Mouse (Mus musculus) liver, embryonic 14.5 days (tissue): ENCODE data around the gene Slc25a33. TPM values are rescaled to one million over a fixed set of nuclear protein-coding genes. Genes with fewer than 3 reads are reported as not detected.
A peak's percentile ranks its signal among the peaks of the same experiment; 100 is the strongest.

Experiments used
- ATAC-seq: fragments of 200-750 bp; cut with Nextera tagmentation; 2 replicates; pipeline ENCODE4 v1.8.0; 2017; ENCODE audit warnings: moderate number of reproducible peaks, mild to moderate bottlenecking, moderate library complexity; ENCODE audit not compliant: insufficient read depth
- DNase-seq, 3 experiments: peaks; one replicate each; pipeline ENCODE4 v3.0.0-alpha.2; 2012 to 2013; ENCODE audit warnings: low read depth in 3 of 3, low spot score in 3 of 3
- H3K27ac ChIP-seq: fragments of 300-500 bp; sonication (generic); 2 replicates; pipeline ENCODE4 v1.5.1; 2014; ENCODE audit warnings: moderate library complexity, mild to moderate bottlenecking, control low read depth, inconsistent platforms
- H3K27me3 ChIP-seq: fragments of 300-500 bp; sonication (generic); 2 replicates; pipeline ENCODE4 v1.6.1; 2014; ENCODE audit warnings: mild to moderate bottlenecking, low read length, moderate library complexity; ENCODE audit not compliant: control insufficient read depth, insufficient read depth
- H3K36me3 ChIP-seq: fragments of 300-500 bp; sonication (generic); replicated peaks from 2 replicates; pipeline ENCODE4 v1.6.1; 2014; ENCODE audit warnings: low read depth; ENCODE audit not compliant: control insufficient read depth, insufficient read depth
- H3K4me1 ChIP-seq, 2 experiments: fragments of 200-500 bp in 1 of 2; fragments of 300-500 bp in 1 of 2; sonication (generic) in 1 of 2; replicated peaks; 2 replicates each; pipeline ENCODE4 v1.6.1; 2012 to 2014; ENCODE audit warnings: antibody characterized with exemption in 1 of 2, inconsistent platforms in 1 of 2, low read length in 1 of 2; ENCODE audit not compliant: control insufficient read depth in 2 of 2, insufficient read depth in 2 of 2
- H3K4me2 ChIP-seq: fragments of 300-500 bp; sonication (generic); 2 replicates; pipeline ENCODE4 v1.6.1; 2014; ENCODE audit warnings: low read depth, mild to moderate bottlenecking, control low read depth, moderate library complexity
- H3K4me3 ChIP-seq, 2 experiments: fragments of 200-500 bp in 1 of 2; fragments of 300-500 bp in 1 of 2; sonication (generic) in 1 of 2; 2 replicates each; pipeline ENCODE4 v1.5.1; 2012 to 2014; ENCODE audit warnings: low read depth in 2 of 2, low read length in 2 of 2, mild to moderate bottlenecking in 2 of 2, control low read depth in 1 of 2, inconsistent platforms in 1 of 2, moderate library complexity in 1 of 2; ENCODE audit not compliant: insufficient read depth in 1 of 2
- H3K9ac ChIP-seq: fragments of 300-500 bp; sonication (generic); replicated peaks from 2 replicates; pipeline ENCODE4 v1.6.1; 2014; ENCODE audit warnings: mild to moderate bottlenecking, control low read depth, moderate library complexity
- H3K9me3 ChIP-seq: fragments of 300-500 bp; sonication (generic); 2 replicates; pipeline ENCODE4 v1.6.1; 2016; ENCODE audit warnings: low read length, mixed read lengths; ENCODE audit not compliant: control insufficient read depth
- CTCF ChIP-seq: IDR thresholded peaks from 2 replicates; pipeline ENCODE4 v1.5.1; 2016; ENCODE audit warnings: antibody characterized with exemption, low read depth, control low read depth
- EP300 ChIP-seq: IDR thresholded peaks from 2 replicates; pipeline ENCODE4 v1.6.1; 2016; ENCODE audit warnings: antibody characterized with exemption, low read depth
- WGBS: fragments of 180-500 bp; shearing (Covaris S2); extraction: QIAGEN DNeasy Blood & Tissue Kit; methylation state at CpG from one replicate; pipeline ENCODE4 v1.1.7; 2014; ENCODE audit not compliant: insufficient replicate concordance; 5-methylcytosine and 5-hydroxymethylcytosine counted together
- polyA plus RNA-seq, 2 experiments: library from polyadenylated mRNA; depleted of rRNA in 1 of 2; stranded (reverse) in 1 of 2; unstranded in 1 of 2; fragments of >200 nt; fragmentation: Nextera tagmentation in 1 of 2; extraction: Ambion mirVana in 1 of 2; gene quantifications; 2 replicates each; pipeline versions ENCODE4 v1.2.1 to v1.2.3; 2012 to 2014

Gene Slc25a33
- polyA plus RNA-seq, 2 experiments, result 4.8 to 7.8 TPM

- Histone ChIP-seq H3K4me3 (no peak overlapping the region), H3K4me1 (no peaks in the 10 kb centered on the region), H3K9me3 (no peaks in the 10 kb centered on the region), H3K4me2 (no peak overlapping the region), H3K9ac (no peak overlapping the region), H3K27me3 (no peaks in the 10 kb centered on the region), H3K27ac (no peak overlapping the region), H3K36me3 (peaks cover 6% of the 10 kb centered on the region)
- DNase-seq, result peak in 1 of 3 experiments; percentile 33
- ATAC-seq, result no peak
- 73% methylated on average over 6 of the region's 6 CpGs for WGBS
- TF ChIP-seq EP300 (no peak), CTCF (peak; percentile 64)
These were observed 54.4 kb downstream of the Slc25a33 start for GRCm38 (mm10) chr4:149719686-149720085.

DNA sequence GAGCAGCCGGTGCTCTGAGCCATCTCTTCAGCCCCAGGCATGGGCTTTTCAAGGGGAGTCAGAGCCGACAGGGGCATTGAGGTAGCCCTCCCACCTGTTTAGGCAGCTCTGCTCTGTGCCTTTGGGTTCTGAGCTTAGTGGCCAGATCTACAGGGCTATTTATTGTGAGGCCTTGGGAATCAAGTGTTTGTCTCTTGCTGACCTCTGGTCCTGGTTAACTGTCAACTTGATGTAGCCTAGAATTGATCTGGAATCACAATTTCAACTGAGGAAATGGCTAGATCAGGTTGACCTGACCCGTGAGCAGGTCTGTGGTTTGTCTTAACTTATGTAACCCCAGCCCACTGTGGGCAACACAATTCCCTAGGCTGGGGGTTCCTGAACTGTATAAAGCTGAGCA is 59.5 kb downstream of the Slc25a33 start:
- Histone ChIP-seq H3K9ac (no peak overlapping the region), H3K9me3 (no peaks in the 10 kb centered on the region)

GRCm38 (mm10) chr4:149711955-149712354 is 62.1 kb downstream of the Slc25a33 start:
- WGBS, result 28% methylated on average over 7 of the region's 7 CpGs

More for the DNA sequence above, 59.5 kb downstream of the Slc25a33 start:
- Histone ChIP-seq H3K4me1 (no peaks in the 10 kb centered on the region; a peak in 1 of 4 replicates), H3K4me2 (no peak overlapping the region), H3K4me3 (no peak overlapping the region), H3K27me3 (no peaks in the 10 kb centered on the region), H3K27ac (no peak overlapping the region), H3K36me3 (peaks cover 6% of the 10 kb centered on the region)
- no peak for ATAC-seq
- no peak for DNase-seq
- no peak for TF ChIP-seq CTCF
- TF ChIP-seq EP300, result no peak
- WGBS, result 62% methylated on average over 3 of the region's 3 CpGs

DNA sequence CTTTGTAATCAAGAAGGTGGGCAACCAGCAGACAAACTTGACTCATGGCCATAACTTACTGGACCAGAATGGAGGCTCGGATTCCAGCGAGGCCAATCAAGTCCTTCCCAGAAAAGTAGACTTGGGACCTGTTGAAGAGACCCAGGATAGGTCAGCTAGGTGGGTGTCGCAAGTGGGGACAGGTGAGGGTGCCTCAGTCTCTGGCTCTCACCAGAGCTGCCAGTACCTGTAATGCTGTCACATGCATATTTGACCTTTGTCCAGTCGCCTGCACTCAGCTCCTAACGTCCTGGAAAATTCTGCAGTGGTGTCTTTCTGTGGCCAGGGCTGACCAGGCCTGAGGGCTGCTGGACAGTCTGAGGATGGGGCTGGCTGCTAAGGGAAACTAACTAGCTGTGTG is 62.6 kb downstream of the Slc25a33 start:
- no peak for ATAC-seq
- no peak for DNase-seq
- Histone ChIP-seq H3K27ac (no peak overlapping the region), H3K4me2 (no peak overlapping the region), H3K27me3 (no peaks in the 10 kb centered on the region), H3K9ac (no peak overlapping the region), H3K4me1 (no peaks in the 10 kb centered on the region; a peak in 1 of 4 replicates), H3K9me3 (no peaks in the 10 kb centered on the region), H3K4me3 (no peak overlapping the region), H3K36me3 (no peaks in the 10 kb centered on the region; the same call in 1 of the 2 replicates)
- WGBS, result 80% methylated on average over 5 of the region's 5 CpGs
- no peak for TF ChIP-seq CTCF
- no peak for TF ChIP-seq EP300

More at GRCm38 (mm10) chr4:149711955-149712354, 62.1 kb downstream of the Slc25a33 start:
- Histone ChIP-seq H3K27me3 (no peaks in the 10 kb centered on the region), H3K36me3 (no peaks in the 10 kb centered on the region; the same call in 1 of the 2 replicates), H3K4me2 (no peak overlapping the region), H3K4me3 (no peak overlapping the region), H3K9ac (no peak overlapping the region), H3K4me1 (no peaks in the 10 kb centered on the region; a peak in 1 of 4 replicates), H3K27ac (no peak overlapping the region), H3K9me3 (no peaks in the 10 kb centered on the region)
- ATAC-seq, result no peak
- no peak for TF ChIP-seq EP300
- TF ChIP-seq CTCF, result peak; percentile 83
- DNase-seq, result no peak

DNA sequence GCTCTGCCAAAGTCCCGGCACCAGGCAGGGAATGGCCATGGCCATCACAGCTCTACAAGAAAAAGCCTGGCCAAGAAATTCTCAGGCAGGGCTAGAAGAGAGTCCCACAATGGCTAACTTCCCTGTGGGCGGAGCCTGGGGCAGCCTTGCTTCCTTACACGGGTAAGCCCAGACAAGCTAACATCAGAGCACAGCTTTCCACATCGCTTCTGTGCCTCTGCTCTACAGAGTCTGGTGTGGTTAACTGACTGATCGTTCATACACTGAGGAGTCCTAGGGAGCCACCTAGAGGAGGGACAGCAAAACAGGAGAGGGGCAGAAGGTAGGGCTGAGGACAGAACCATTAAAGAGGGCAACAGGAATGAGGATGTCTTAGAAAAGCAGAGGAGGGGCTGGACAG is 63.6 kb downstream of the Slc25a33 start:
- ATAC-seq (peak; percentile 78), DNase-seq (peak; percentile 56 to 65 (median 60))
- no peak overlapping the region for H3K9ac ChIP-seq
- H3K36me3 ChIP-seq, result no peaks in the 10 kb centered on the region; the same call in 1 of the 2 replicates
- H3K4me3 ChIP-seq, result no peak overlapping the region
- no peak overlapping the region for H3K27ac ChIP-seq
- TF ChIP-seq EP300 (no peak), CTCF (peak; percentile 83)
- no peaks in the 10 kb centered on the region for H3K9me3 ChIP-seq
- 13% methylated on average over 5 of the region's 5 CpGs for WGBS
- no peak overlapping the region for H3K4me2 ChIP-seq
- H3K27me3 ChIP-seq, result no peaks in the 10 kb centered on the region
- peaks cover 0 to under 1% of the 10 kb centered on the region in 2 experiments; a peak in 1 of 4 replicates for H3K4me1 ChIP-seq
